Mouse (Mus musculus) lung, embryonic 14.5 days (tissue): ENCODE measurements around the gene Galk1. TPM values are rescaled to one million over a fixed set of nuclear protein-coding genes. Genes with fewer than 3 reads are reported as not detected.
"Not testable (repeated sequence)": the region's sequence is repeated elsewhere in the genome, so short reads cannot be mapped to it uniquely, and the experiment has no call there.

Experiments used
- ATAC-seq: fragments of 200-750 bp; cut with Nextera tagmentation; 2 replicates; pipeline ENCODE4 v1.8.0; 2017; ENCODE audit warnings: mild to moderate bottlenecking, moderate TSS enrichment, moderate library complexity; ENCODE audit not compliant: insufficient read depth
- DNase-seq: peaks from one replicate; pipeline ENCODE4 v3.0.0-alpha.2; 2015
- H3K27ac ChIP-seq: fragments of 300-500 bp; sonication (generic); 2 replicates; pipeline ENCODE4 v1.5.1; 2014; ENCODE audit warnings: low read depth, mild to moderate bottlenecking, moderate library complexity
- H3K27me3 ChIP-seq: fragments of 300-500 bp; sonication (generic); 2 replicates; pipeline ENCODE4 v1.6.1; 2014; ENCODE audit warnings: low read length, control low read depth; ENCODE audit not compliant: insufficient read depth
- H3K36me3 ChIP-seq: fragments of 300-500 bp; sonication (generic); 2 replicates; pipeline ENCODE4 v1.6.1; 2014; ENCODE audit warnings: control low read depth; ENCODE audit not compliant: insufficient read depth
- H3K4me1 ChIP-seq: fragments of 300-500 bp; sonication (generic); 2 replicates; pipeline ENCODE4 v1.6.1; 2014; ENCODE audit warnings: antibody characterized with exemption, control low read depth; ENCODE audit not compliant: insufficient read depth
- H3K4me2 ChIP-seq: fragments of 300-500 bp; sonication (generic); 2 replicates; pipeline ENCODE4 v1.6.1; 2014; ENCODE audit warnings: mild to moderate bottlenecking
- H3K4me3 ChIP-seq: fragments of 300-500 bp; sonication (generic); 2 replicates; pipeline ENCODE4 v1.5.1; 2014; ENCODE audit warnings: low read depth, low read length
- H3K9ac ChIP-seq: fragments of 300-500 bp; sonication (generic); 2 replicates; pipeline ENCODE4 v1.6.1; 2014
- H3K9me3 ChIP-seq: fragments of 300-500 bp; sonication (generic); 2 replicates; pipeline ENCODE4 v1.6.1; 2016; ENCODE audit warnings: low read depth, low read length, control low read depth
- CTCF ChIP-seq: IDR thresholded peaks from 2 replicates; pipeline ENCODE4 v1.5.1; 2016; ENCODE audit warnings: antibody characterized with exemption, low read depth
- WGBS: fragments of 180-500 bp; shearing (Covaris S2); extraction: QIAGEN DNeasy Blood & Tissue Kit; methylation state at CpG from one replicate; pipeline ENCODE4 v1.1.7; 2014; 5-methylcytosine and 5-hydroxymethylcytosine counted together
- polyA plus RNA-seq: library from polyadenylated mRNA; unstranded; fragments of >200 nt; fragmentation: Nextera tagmentation; extraction: Ambion mirVana; gene quantifications from 2 replicates; pipeline ENCODE4 v1.2.1, GENCODE M21; 2014

The Galk1 gene
- polyA plus RNA-seq, 1 experiment from 2014 or later: 208 TPM

DNA sequence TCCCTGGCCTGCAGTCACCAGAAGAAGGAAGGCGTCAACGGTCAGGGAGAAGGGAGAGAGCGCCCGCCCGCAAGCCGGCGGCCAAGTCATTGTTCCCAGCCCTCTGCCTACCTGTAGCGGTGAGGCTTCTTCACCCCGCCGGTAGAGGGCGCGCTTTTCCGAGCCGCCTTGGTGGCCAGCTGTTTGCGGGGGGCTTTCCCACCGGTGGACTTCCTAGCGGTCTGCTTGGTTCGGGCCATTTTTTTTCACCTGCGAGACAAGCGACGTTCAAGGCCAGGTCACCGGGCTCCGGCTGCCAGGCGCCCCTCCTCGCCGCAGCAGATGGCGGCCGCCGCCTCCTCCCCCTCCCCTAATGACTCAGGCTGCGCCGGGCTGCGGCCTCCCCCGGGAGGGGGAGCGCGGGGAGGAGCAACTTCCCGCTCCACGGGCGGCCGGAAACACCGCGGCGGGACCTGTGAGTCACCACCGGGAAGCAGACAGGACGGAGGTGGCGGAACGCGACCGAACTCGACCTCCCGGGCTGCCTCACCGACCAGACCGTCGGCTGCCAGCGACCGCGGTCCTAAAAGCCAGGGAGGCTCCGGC, 11.3 kb upstream of the Galk1 start:
- peak overlapping the region; percentile 100 for H3K27ac ChIP-seq
- H3K9ac ChIP-seq: peak overlapping the region; percentile 99
- 0 out of 2 replicates have a peak, but pooled peaks cover 3% of the 10 kb centered on the region for H3K4me1 ChIP-seq
- WGBS: under 1% methylated on average over 54 of the region's 57 CpGs
- H3K4me2 ChIP-seq: peak overlapping the region; percentile 58
- peak; percentile 67 for ATAC-seq
- H3K9me3 ChIP-seq: no peaks in the 10 kb centered on the region
- peak; percentile 81 for DNase-seq
- peaks cover 22% of the 10 kb centered on the region for H3K36me3 ChIP-seq
- peak overlapping the region; percentile 94 for H3K4me3 ChIP-seq
- TF ChIP-seq CTCF: peak; percentile 86
- no peaks in the 10 kb centered on the region for H3K27me3 ChIP-seq

DNA sequence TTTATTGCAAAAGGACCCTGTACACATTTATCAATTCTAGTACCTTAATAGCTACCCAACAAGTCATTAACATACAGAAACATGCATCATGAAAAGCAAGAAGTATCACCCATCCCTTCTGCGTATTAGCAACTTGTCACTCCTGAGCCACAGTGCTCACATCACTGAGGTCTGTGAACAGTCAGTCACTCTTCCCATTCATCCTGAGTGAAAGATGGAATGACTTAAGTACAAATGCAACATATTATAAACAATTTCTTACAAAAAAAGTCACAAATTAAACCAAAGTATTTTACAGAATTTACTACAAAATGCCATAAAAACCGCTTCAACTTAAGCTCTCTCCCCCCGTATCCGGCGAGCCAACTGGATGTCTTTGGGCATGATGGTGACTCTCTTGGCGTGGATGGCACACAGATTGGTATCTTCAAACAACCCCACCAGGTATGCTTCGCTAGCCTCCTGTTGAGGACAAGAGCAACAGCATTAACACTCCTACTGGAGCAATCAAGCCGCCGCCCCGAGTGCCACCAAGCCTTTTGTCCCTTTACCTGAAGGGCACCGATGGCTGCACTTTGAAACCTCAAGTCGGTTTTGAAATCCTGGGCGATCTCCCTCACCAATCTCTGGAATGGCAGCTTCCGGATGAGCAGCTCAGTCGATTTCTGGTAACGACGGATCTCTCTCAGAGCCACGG, 10.7 kb upstream of the Galk1 start:
- not testable (repeated sequence) for H3K27me3 ChIP-seq, DNase-seq, H3K4me1 ChIP-seq, H3K9me3 ChIP-seq, ATAC-seq
- peak overlapping the region; percentile 100 for H3K27ac ChIP-seq
- peak overlapping the region; percentile 94 for H3K4me3 ChIP-seq
- H3K9ac ChIP-seq: peak overlapping the region; percentile 99
- peaks cover 22% of the 10 kb centered on the region for H3K36me3 ChIP-seq
- peak overlapping the region; percentile 72 for H3K4me2 ChIP-seq
- 2% methylated on average over 18 of the region's 18 CpGs for WGBS

DNA sequence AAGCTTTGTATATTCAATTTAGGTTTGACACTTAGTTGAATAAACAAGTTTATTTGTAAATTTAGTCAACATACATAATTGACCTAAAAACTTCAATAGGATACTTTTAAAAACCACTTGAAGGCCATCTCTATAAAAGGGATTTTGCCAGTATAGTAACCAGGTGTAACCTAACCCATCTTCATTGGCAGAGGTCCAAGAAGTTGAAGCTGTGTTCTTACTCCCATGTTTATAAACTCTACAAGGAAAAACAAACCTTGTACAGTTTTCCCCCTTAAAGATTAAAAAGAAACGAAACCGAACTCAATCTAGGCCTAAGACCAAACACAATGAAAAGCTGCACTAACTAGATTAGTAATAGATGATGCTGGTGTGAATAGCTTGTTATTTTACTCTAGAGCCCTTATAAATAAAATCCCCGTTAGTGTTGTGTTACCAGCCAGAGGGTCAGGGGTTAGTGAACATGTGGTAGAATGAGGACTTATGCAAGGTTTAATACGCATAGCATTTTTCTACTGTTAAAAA, 9.8 kb upstream of the Galk1 start:
- Histone ChIP-seq H3K27me3 (no peaks in the 10 kb centered on the region), H3K9me3 (no peaks in the 10 kb centered on the region), H3K4me3 (peak overlapping the region; percentile 94), H3K4me2 (peak overlapping the region; percentile 72), H3K27ac (no peak overlapping the region), H3K36me3 (peaks cover 22% of the 10 kb centered on the region), H3K9ac (peak overlapping the region; percentile 56), H3K4me1 (0 out of 2 replicates have a peak, but pooled peaks cover 3% of the 10 kb centered on the region)
- peak; percentile 42 for DNase-seq
- ATAC-seq: no peak
- WGBS: 51% methylated on average over 4 of the region's 4 CpGs
- TF ChIP-seq CTCF: no peak

DNA sequence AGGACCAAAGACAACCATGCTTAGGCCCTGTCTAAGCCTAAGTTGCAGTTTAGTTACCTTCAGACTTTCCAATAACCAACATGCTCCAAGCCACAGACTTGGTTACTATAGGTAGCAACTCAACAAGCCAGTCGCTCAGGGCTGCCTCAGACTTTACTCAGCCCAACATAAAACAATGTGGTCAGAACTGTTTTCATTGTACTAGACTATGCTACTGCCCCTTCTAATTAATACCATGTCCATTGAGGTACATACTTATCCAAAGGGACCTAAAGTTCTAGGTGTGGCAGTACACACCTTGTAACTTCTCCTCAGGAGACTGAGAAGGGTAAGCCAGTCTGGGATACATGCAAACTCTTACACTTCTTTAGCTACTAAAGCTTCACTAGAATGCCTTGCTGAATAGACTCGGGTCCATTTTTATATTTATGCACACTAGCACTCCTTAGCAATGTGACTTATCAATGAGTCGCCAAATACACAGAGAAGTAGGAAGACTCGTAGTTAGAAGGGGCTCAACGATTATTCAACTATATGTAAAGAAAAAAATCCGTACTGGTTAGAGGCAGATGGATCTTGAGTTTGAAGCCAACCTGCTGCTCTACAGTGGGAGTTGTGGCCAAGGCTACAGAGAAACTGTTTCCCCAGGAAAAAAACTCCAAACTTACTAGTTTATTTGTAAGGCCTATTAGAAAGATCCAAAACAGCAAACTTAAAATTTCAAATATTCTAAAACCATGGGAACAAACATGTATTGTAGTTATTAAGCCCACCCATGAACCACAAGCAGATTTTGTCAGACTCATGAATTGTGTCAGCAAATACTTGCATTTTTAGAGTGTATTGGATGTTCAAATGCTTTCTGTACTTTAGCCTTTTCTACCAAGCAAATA, 9.1 kb upstream of the Galk1 start:
- Histone ChIP-seq H3K36me3 (peaks cover 22% of the 10 kb centered on the region), H3K9me3 (no peaks in the 10 kb centered on the region), H3K4me2 (peak overlapping the region; percentile 72), H3K27ac (0 out of 2 replicates have a peak overlapping the region, but pooled peaks have one; percentile 4), H3K4me3 (peak overlapping the region; percentile 94), H3K4me1 (0 out of 2 replicates have a peak, but pooled peaks cover 3% of the 10 kb centered on the region), H3K9ac (peak overlapping the region; percentile 22), H3K27me3 (no peaks in the 10 kb centered on the region)
- TF ChIP-seq CTCF: no peak
- ATAC-seq (no peak), DNase-seq (no peak)
- WGBS: 63% methylated on average over 6 of the region's 6 CpGs

DNA sequence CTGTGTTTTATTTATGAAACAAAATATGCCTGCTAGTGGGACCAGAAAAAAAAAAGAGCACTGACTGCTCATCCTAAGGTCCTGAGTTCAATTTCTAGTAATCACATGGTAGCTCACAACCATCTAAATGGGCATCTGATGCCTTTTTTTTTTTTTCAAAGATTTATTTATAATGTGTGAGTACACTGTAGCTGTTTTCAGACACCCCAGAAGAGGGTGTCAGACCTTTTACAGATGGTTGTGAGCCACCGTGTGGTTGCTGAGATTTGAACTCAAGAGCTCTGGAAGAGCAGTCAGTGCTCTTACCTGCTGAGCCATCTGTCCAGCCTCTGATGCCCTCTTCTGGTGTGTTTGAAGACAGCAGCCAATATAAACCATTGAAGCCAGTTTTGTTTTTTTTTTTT, 8.0 kb upstream of the Galk1 start:
- no peak overlapping the region for H3K9ac ChIP-seq
- no peak for ATAC-seq
- peaks cover 22% of the 10 kb centered on the region for H3K36me3 ChIP-seq
- WGBS: 46% methylated on average over 1 of the region's 1 CpGs
- no peak overlapping the region for H3K4me3 ChIP-seq
- H3K27ac ChIP-seq: no peak overlapping the region
- DNase-seq: peak; percentile 47
- H3K9me3 ChIP-seq: no peaks in the 10 kb centered on the region
- TF ChIP-seq CTCF: peak; percentile 54
- no peaks in the 10 kb centered on the region for H3K27me3 ChIP-seq
- 0 out of 2 replicates have a peak, but pooled peaks cover 3% of the 10 kb centered on the region for H3K4me1 ChIP-seq
- no peak overlapping the region for H3K4me2 ChIP-seq

DNA sequence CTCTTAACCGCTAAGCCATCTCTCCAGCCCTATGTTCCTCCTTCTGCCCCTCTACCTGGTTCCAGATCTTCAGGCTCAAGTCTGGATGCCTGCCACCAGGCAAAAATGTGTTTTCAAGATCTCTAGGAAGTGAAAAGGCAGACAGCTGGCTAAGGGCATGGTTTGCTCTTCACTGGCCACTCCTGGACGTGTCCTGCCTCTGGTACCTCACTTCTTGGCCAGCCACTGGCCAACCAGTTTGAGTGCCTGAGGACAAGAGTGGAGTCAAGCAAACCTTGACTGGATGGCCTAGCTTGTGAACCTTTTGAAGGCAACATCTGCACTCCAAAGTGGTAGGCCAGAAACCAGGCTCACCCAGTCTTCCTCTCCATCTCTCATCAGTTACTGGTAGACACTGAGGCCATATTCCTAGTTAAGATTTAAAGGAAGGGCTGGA, 7.5 kb upstream of the Galk1 start:
- Histone ChIP-seq H3K36me3 (peaks cover 22% of the 10 kb centered on the region), H3K27ac (no peak overlapping the region), H3K4me1 (0 out of 2 replicates have a peak, but pooled peaks cover 3% of the 10 kb centered on the region), H3K4me3 (no peak overlapping the region), H3K9me3 (no peaks in the 10 kb centered on the region), H3K4me2 (no peak overlapping the region), H3K9ac (no peak overlapping the region), H3K27me3 (no peaks in the 10 kb centered on the region)
- DNase-seq: no peak
- WGBS: 73% methylated on average over 2 of the region's 2 CpGs
- ATAC-seq: no peak
- TF ChIP-seq CTCF: no peak
